Mouse (Mus musculus) WW6 (cell line): ENCODE measurements around the gene Hoxa2.
A peak's percentile ranks its signal among the peaks of the same experiment; 100 is the strongest.

Source experiments
- DNase-seq: peaks from one replicate; pipeline ENCODE4 v3.0.0-alpha.2; 2013; ENCODE audit warnings: low read depth, low spot score

Gene Hoxa2

GRCm38 (mm10) chr6:52165441-52166370 lies 1.1 kb upstream of the Hoxa2 start:
- no peak for DNase-seq

- DNase-seq: no peak
These were observed 493 bp downstream of the Hoxa2 start for GRCm38 (mm10) chr6:52164051-52164625.

- no peak for DNase-seq
These were observed 1.1 kb downstream of the Hoxa2 start for GRCm38 (mm10) chr6:52163366-52164031.

GRCm38 (mm10) chr6:52162611-52163365 lies 1.8 kb downstream of the Hoxa2 start:
- no peak for DNase-seq

GRCm38 (mm10) chr6:52162093-52162380 lies 2.6 kb downstream of the Hoxa2 start:
- no peak for DNase-seq

GRCm38 (mm10) chr6:52161336-52162092 lies 3.1 kb downstream of the Hoxa2 start:
- no peak for DNase-seq

- DNase-seq: no peak
These were observed 3.9 kb downstream of the Hoxa2 start for GRCm38 (mm10) chr6:52160511-52161335.

GRCm38 (mm10) chr6:52159979-52160378 lies 4.7 kb downstream of the Hoxa2 start:
- DNase-seq: no peak

- DNase-seq: no peak
These were observed 5.4 kb downstream of the Hoxa2 start for GRCm38 (mm10) chr6:52159164-52159761.

- peak; percentile 75 for DNase-seq
These were observed 6.2 kb downstream of the Hoxa2 start, which contains the start of gene Hoxa1 for GRCm38 (mm10) chr6:52158276-52159051. Gene Hoxa1 (minus strand): TSS chr6:52158317.

GRCm38 (mm10) chr6:52157466-52158275 lies 7.0 kb downstream of the Hoxa2 start:
- DNase-seq: no peak

GRCm38 (mm10) chr6:52156551-52157200 lies 8.0 kb downstream of the Hoxa2 start:
- no peak for DNase-seq

- no peak for DNase-seq
These were observed 9.2 kb downstream of the Hoxa2 start for GRCm38 (mm10) chr6:52155471-52155870.

GRCm38 (mm10) chr6:52154044-52154443 lies 10.6 kb downstream of the Hoxa2 start:
- DNase-seq: no peak

- DNase-seq: no peak
These were observed 11.4 kb downstream of the Hoxa2 start for GRCm38 (mm10) chr6:52153270-52153669.

- DNase-seq: no peak
These were observed 12.1 kb downstream of the Hoxa2 start for GRCm38 (mm10) chr6:52152226-52153193.
